Mouse (Mus musculus): Measurements from ENCODE around the gene C9. TPM values are rescaled to one million over a fixed set of nuclear protein-coding genes. Genes with fewer than 3 reads are reported as not detected.

The C9 gene
- total RNA-seq (2021) = not detected
- long read RNA-seq, experiment 1 = 0 reads
- long read RNA-seq, experiment 2 = 0 reads

GRCm38 (mm10) chr15:6445135-6445534 is at the start of gene C9:
Gene C9 (plus strand): TSS chr15:6445327.
- no peak for DNase-seq
- intact Hi-C loops (cut with DNase I) = no loop called here

- DNase-seq = no peak
- intact Hi-C loops (cut with DNase I) = no loop called here
These were observed 46.9 kb upstream of the C9 start for GRCm38 (mm10) chr15:6398211-6398610.

- intact Hi-C loops (cut with DNase I) = no loop called here
These were observed 46.2 kb upstream of the C9 start for GRCm38 (mm10) chr15:6398881-6399280.

GRCm38 (mm10) chr15:6400115-6400514 is 45.0 kb upstream of the C9 start:
- no peak for DNase-seq
- intact Hi-C loops (cut with DNase I) = no loop called here

More at GRCm38 (mm10) chr15:6398881-6399280, 46.2 kb upstream of the C9 start:
- DNase-seq = no peak

- DNase-seq = no peak
- intact Hi-C loops (cut with DNase I) = no loop called here
These were observed 42.7 kb upstream of the C9 start for GRCm38 (mm10) chr15:6402433-6402832.

- intact Hi-C loops (cut with DNase I) = no loop called here
- DNase-seq = no peak
These were observed 41.0 kb upstream of the C9 start for GRCm38 (mm10) chr15:6404172-6404571.

GRCm38 (mm10) chr15:6406771-6407170 is 38.4 kb upstream of the C9 start:
- DNase-seq = no peak
- intact Hi-C loops (cut with DNase I) = no loop called here

- intact Hi-C loops (cut with DNase I) = no loop called here
- no peak for DNase-seq
These were observed 36.1 kb upstream of the C9 start for GRCm38 (mm10) chr15:6409031-6409430.

- intact Hi-C loops (cut with DNase I) = no loop called here
- DNase-seq = no peak
These were observed 35.0 kb upstream of the C9 start for GRCm38 (mm10) chr15:6410161-6410560.

- DNase-seq = no peak
- intact Hi-C loops (cut with DNase I) = no loop called here
These were observed 33.8 kb upstream of the C9 start for GRCm38 (mm10) chr15:6411334-6411733.

- no peak for DNase-seq
- intact Hi-C loops (cut with DNase I) = no loop called here
These were observed 29.8 kb upstream of the C9 start for GRCm38 (mm10) chr15:6415317-6415716.

GRCm38 (mm10) chr15:6431777-6432176 is 13.3 kb upstream of the C9 start:
- intact Hi-C loops (cut with DNase I) = no loop called here
- DNase-seq = no peak

- intact Hi-C loops (cut with DNase I) = no loop called here
- no peak for DNase-seq
These were observed 12.7 kb upstream of the C9 start for GRCm38 (mm10) chr15:6432411-6432810.

- intact Hi-C loops (cut with DNase I) = loop anchor here (2.0 kb wide), 1 partner anchor 196 kb away; no protein-coding TSS in a partner anchor
- DNase-seq = no peak
These were observed 9.8 kb upstream of the C9 start for GRCm38 (mm10) chr15:6435281-6435680.

GRCm38 (mm10) chr15:6435773-6436172 is 9.4 kb upstream of the C9 start:
- DNase-seq = peak in 1 of 2 experiments; percentile 25
- intact Hi-C loops (cut with DNase I) = loop anchor here (2.0 kb wide), 1 partner anchor 197 kb away; no protein-coding TSS in a partner anchor

GRCm38 (mm10) chr15:6438685-6439084 is 6.4 kb upstream of the C9 start:
- no peak for DNase-seq
- intact Hi-C loops (cut with DNase I) = no loop called here

- DNase-seq = no peak
- intact Hi-C loops (cut with DNase I) = no loop called here
These were observed 675 bp upstream of the C9 start for GRCm38 (mm10) chr15:6444452-6444851.

- intact Hi-C loops (cut with DNase I) = no loop called here
- no peak for DNase-seq
These were observed 1.1 kb downstream of the C9 start for GRCm38 (mm10) chr15:6446181-6446580.

- intact Hi-C loops (cut with DNase I) = no loop called here
- DNase-seq = no peak
These were observed 3.8 kb downstream of the C9 start for GRCm38 (mm10) chr15:6448892-6449291.

GRCm38 (mm10) chr15:6454461-6454860 is 9.3 kb downstream of the C9 start:
- intact Hi-C loops (cut with DNase I) = no loop called here
- DNase-seq = no peak

GRCm38 (mm10) chr15:6461381-6461780 is 16.3 kb downstream of the C9 start:
- intact Hi-C loops (cut with DNase I) = no loop called here
- no peak for DNase-seq

- intact Hi-C loops (cut with DNase I) = no loop called here
- no peak for DNase-seq
These were observed 18.3 kb downstream of the C9 start for GRCm38 (mm10) chr15:6463361-6463923.

GRCm38 (mm10) chr15:6466995-6467394 is 21.9 kb downstream of the C9 start:
- intact Hi-C loops (cut with DNase I) = no loop called here
- no peak for DNase-seq

Data from gastrocnemius, postnatal 36 days (tissue).